Mouse (Mus musculus): ENCODE measurements around the gene Suds3.
A peak's percentile ranks its signal among the peaks of the same experiment; 100 is the strongest.

Gene Suds3

DNA sequence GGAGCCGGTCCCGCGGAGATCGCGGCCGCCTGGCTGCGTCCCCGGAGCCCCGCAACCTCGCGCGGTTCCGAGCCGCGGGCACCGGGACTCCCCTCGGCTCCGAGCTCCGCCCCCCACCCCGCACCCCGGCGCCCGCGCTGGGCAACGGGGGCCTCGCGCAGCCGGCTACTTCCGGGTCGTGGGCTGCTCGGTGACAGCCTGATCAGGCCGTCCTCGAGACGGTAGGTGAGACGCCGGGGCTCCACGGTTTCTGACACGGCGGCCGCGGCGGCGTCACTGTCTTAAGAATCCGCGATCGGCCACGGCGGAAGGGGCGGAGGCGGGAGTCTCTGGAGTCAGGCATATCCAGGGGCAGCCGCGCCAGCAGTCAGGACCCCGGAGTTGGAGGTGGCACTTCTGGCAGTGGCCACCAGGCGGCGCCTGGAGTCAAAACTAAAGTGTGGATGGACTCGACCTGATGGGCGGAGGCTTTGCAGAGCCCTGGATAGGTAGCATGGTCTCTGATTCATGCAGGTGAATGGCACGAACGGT lies at the start of gene Suds3:
Suds3 (minus strand) TSS at position 278 of the 531 bp plus-strand sequence.
- DNase-seq (ENCODE audit: low spot score), result peak; percentile 88

DNA sequence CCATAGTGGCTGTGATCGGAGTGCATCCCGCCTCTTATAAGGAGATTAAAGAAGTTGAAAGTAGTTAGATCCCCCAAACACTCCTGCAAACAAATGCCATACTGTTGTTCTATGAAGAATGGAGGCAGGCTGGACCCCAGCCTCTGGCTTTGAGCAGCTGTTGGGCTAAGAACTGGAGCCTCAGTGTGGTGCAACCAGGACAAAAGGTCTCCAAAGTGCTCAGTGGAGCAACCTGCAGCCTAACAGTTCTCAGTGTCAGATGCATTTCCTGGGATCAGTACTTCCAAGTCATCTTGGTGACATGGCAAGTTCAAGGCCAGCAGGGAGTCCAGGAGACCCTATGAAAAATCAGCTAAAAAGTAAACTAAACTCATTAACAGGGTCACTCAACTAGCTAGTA lies 49.0 kb upstream of the Suds3 start:
- DNase-seq (ENCODE audit: low spot score), result no peak

GRCm38 (mm10) chr5:117164516-117164915 lies 48.6 kb upstream of the Suds3 start:
- DNase-seq (ENCODE audit: low spot score), result no peak

DNA sequence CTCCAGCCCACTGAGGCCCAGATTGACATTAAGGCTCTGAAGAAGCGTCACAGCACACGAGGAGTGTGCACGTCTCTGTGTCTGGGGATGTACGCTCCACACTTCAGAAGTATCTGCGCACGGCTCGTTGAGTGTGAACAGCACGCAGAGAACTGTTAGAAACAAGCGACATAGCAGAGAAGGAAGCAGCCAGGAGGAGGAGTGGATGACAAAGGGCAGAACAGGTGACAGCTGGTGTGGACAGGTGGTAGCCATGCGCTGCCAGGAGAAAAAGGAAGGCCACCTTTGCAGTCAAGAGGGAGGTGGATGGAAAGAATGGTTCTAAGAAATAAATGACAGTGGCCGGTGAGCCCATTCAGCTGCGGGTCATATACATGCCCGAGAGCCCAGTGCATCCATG lies 47.9 kb upstream of the Suds3 start:
- no peak for DNase-seq (ENCODE audit: low spot score)

DNA sequence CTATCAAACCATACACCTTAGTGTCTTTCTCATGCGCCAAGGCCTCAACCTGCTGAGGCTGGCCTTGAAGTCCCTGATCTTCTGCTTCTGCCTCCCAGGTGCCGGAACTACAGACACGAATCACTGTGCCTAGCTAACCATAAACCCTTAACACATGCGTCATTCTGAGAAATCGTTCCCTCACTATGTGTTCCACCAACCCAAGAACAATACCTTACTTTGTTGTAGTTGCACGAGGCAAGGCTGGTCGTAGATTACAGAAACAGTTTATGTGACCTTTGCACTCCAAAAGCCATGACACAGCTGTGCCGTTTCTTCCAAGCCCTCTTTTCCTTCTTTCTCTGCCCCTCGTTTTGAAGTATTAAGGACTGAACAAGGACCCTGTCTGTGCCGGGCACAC lies 44.6 kb upstream of the Suds3 start:
- DNase-seq (ENCODE audit: low spot score), result no peak

DNA sequence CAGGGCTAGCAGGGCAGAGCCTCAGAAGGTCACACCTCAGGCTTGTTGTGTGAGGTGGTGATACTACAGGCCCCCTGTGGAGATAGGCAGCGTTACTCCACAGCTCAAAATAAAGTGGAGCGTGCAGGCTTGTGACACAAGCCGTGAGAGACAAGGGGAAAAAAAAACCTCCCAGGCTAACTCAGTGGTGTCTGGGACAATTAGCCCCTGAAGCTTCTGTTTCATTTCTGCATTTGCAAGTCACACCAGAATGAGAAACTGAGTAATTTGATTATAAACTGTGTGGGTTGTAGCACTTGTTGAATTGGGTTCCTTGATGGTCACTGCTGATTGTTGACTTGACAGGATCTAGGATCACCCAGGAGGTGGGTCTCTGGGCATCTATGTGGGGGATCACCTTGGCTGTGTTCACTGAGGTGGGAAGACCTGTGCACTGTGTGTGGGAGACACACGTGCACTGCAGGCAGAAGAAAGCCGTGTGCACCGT lies 43.9 kb upstream of the Suds3 start:
- no peak for DNase-seq (ENCODE audit: low spot score)

DNA sequence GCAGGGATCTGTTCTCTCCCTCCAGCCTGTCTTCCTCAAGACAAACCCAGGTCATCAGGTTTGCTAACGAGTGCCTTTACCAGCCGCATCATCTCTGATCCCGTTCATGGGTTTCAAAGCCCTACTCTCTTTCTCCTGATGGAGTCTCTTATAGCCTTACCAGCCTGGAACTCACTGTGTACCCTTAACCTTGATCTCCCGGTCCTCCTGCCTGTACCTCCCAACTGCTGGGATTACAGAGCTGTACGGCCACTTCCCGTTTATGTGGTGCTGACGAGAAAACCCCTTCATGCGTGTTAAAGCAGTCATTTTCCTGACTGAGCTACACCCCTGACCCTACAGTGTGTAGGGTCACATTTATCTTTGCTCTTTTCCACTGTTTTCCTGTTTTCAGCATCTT lies 43.4 kb upstream of the Suds3 start:
- DNase-seq (ENCODE audit: low spot score), result no peak

- DNase-seq (ENCODE audit: low spot score), result no peak
These were observed 42.6 kb upstream of the Suds3 start for GRCm38 (mm10) chr5:117158335-117159018.

DNA sequence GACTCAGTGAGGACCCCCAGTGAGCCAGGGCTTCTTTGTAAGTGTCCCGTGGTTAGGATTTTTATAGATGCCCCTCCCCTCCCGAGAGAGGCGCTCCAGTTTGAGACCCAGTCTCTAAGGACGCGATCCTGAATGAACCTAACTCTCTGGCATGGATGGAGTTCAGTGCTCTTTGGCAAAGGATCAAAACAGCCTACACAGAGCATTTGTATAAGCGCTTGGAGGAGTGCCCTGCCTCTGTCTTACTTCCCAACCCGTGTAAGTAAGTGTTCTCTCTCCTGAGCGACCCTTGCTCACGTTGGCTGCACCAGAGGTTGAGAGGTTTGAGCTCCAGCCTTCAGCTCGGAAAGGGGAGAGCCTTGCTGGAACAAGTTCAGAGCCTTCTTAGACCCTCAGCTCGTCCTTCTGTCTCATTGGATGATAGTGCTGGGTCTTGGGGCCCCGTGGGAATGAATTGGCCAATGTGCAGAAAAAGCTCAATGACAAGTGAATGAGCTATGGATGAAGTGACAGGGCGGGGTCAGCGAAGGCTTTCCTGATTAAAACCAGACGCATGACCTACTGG lies 37.7 kb upstream of the Suds3 start:
- no peak for DNase-seq (ENCODE audit: low spot score)

GRCm38 (mm10) chr5:117152944-117153343 lies 37.0 kb upstream of the Suds3 start:
- no peak for DNase-seq (ENCODE audit: low spot score)

- DNase-seq (ENCODE audit: low spot score), result no peak
These were observed 34.2 kb upstream of the Suds3 start for GRCm38 (mm10) chr5:117150068-117150467.

- no peak for DNase-seq (ENCODE audit: low spot score)
These were observed 33.4 kb upstream of the Suds3 start for GRCm38 (mm10) chr5:117149054-117149942.

GRCm38 (mm10) chr5:117147187-117148095 lies 31.5 kb upstream of the Suds3 start:
- no peak for DNase-seq (ENCODE audit: low spot score)

DNA sequence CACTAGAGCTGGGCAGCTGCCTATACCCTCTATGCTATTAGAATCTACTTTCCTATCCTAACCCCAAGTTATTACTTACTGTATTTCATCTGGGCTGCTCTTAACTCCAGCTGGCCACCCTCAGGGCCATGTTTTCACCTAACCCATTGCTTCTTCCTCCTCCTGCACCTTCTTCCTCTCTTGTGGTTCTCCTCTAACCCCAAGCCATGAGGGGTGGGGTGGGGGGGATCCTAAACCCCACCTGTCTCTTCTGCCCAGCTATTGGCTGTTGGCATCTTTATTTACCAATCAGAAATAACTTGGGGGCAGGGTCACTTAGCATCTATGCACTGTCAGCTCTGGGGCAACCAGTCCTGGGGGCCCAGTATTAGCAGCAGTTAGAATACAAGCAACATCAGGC lies 30.3 kb upstream of the Suds3 start:
- DNase-seq (ENCODE audit: low spot score), result no peak

GRCm38 (mm10) chr5:117143721-117144135 lies 27.8 kb upstream of the Suds3 start:
- no peak for DNase-seq (ENCODE audit: low spot score)

GRCm38 (mm10) chr5:117140374-117140773 lies 24.5 kb upstream of the Suds3 start:
- DNase-seq (ENCODE audit: low spot score), result no peak

DNA sequence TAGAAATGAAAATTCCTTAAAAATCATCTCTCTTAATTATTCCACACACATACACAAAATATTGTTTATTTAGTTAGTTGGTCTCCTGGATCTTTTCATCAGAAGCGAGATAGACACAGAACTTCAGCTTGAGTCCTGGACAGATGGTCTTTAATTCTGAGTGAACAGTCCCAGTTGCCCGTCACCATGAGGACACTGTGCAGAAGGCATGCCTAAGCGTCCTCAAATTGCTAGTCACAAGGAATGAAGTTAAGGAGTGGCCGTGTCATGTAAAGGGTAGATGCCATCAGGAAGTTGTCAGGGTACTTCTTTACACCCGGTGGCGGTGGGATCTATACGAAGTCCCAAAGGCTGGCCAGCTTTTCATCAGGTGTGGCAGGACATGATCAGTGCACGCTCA lies 23.9 kb upstream of the Suds3 start:
- no peak for DNase-seq (ENCODE audit: low spot score)

- DNase-seq (ENCODE audit: low spot score), result no peak
These were observed 22.5 kb upstream of the Suds3 start for GRCm38 (mm10) chr5:117138295-117138988.

DNA sequence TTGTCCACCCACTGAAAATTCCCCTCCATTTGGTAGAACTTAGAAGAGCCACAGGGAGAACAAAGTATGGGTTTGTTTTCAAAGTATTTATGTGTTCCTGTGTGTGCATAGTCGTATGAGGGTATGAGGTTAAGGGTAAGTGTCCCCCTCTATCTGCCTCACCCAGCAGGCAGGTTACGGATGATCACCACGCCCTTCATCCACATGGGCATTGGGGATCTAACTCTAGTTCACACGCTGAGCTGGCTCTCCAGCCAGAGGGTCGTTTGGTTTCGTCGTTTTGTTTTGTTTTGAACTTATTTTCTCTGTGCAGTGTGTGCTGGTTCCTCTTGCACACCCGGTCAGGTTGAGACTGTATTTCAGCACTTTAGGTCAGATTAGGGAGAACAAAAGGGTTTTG lies 21.7 kb upstream of the Suds3 start:
- DNase-seq (ENCODE audit: low spot score), result no peak

- DNase-seq (ENCODE audit: low spot score), result no peak
These were observed 21.1 kb upstream of the Suds3 start for GRCm38 (mm10) chr5:117137011-117137410.

DNA sequence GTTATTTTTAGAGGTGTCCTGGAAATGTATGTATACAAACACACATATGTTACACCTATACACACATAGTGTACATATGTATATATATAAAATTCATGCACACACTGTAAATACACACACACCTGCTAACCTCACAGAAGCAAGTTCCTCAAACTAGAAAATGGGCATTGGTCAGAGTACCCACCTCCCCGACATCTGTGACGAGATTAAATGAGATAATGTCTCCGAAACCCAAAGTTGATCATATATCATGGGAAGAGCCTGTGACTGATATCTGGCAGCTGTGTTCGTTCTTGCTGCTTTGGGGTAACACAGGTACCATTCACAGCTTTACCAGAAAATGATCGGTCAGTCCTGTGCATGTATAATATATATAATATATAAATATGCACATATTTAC lies 20.7 kb upstream of the Suds3 start:
- no peak for DNase-seq (ENCODE audit: low spot score)

Measured in urinary bladder, postnatal 10 days (tissue).